Mouse (Mus musculus) CH12.LX (cell line): ENCODE data around the gene Ndufv1.
"Not testable (repeated sequence)": the region's sequence is repeated elsewhere in the genome, so short reads cannot be mapped to it uniquely, and the experiment has no call there.

Experiments used
- CTCF ChIP-seq, 2 experiments: IDR thresholded peaks in 1 of 2; conservative IDR thresholded peaks in 1 of 2; 2 replicates each; pipeline ENCODE4 v1.5.1; 2011 to 2012; ENCODE audit warnings: low read depth in 2 of 2, low read length in 2 of 2, improper control_type of control experiment in 1 of 2, inconsistent platforms in 1 of 2, mild to moderate bottlenecking in 1 of 2, moderate library complexity in 1 of 2
- HCFC1 ChIP-seq: IDR thresholded peaks from 2 replicates; pipeline ENCODE4 v1.6.1; 2012; ENCODE audit warnings: low read depth, mild to moderate bottlenecking, inconsistent platforms, low read length, improper control_type of control experiment
- MAFK ChIP-seq: IDR thresholded peaks from 2 replicates; pipeline ENCODE4 v1.6.1; 2011; ENCODE audit warnings: low read length, improper control_type of control experiment; ENCODE audit not compliant: insufficient replicate concordance
- POLR2AphosphoS2 ChIP-seq: IDR thresholded peaks from 2 replicates; pipeline ENCODE4 v1.6.1; 2011; ENCODE audit warnings: low read depth, low read length, improper control_type of control experiment
- USF1 ChIP-seq: IDR thresholded peaks from 2 replicates; pipeline ENCODE4 v1.6.1; 2014; ENCODE audit warnings: low read depth, mild to moderate bottlenecking, inconsistent platforms, low read length, improper control_type of control experiment

DNA sequence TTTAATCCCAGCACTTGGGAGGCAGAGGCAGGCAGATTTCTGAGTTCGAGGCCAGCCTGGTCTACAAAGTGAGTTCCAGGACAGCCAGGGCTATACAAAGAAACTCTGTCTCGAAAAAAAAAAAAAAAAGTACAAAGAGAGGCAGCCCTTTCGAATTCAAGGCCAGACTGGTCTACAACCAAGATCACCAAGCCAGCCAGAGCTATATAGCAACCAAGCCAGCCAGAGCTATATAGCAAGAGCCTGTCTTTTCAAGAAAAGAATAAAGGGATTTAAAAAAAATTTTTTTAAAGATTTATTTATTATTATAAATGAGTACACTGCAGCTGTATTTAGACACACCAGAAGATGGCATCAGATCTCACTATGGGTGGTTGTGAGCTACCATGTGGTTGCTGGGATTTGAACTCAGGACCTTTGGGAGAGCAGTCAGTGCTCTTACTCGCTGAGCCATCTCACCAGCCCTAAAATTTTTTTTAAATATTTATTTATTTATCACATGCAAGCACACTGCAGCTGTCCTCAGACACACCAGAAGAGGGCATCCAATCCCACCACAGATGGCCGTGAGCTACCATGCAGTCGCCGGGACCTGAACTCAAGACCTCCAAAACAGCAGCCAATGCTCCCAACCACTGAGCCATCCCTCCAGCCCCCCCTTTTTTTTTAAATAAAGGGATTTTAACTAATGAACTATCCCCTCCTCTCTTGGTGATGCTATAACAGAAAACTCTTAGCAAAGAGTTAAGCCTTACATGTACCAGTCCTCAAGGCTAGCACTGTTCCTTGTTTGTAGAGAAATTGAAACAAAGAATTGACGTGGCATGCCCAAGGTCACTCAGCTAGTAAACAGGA, 47.7 kb upstream of the Ndufv1 start:
- TF ChIP-seq CTCF (conservative IDR thresholded peaks at IDR 0.05 in 1 of 2, IDR thresholded peaks at IDR 0.05 in 1 of 2; ENCODE audit: low read depth in 2 of 2, low read length in 2 of 2); POLR2AphosphoS2; MAFK; HCFC1; USF1: not testable (repeated sequence)
